Mouse (Mus musculus): ENCODE measurements around the gene Olfr312. TPM values are rescaled to one million over a fixed set of nuclear protein-coding genes. Genes with fewer than 3 reads are reported as not detected.
"Not testable (repeated sequence)": the region's sequence is repeated elsewhere in the genome, so short reads cannot be mapped to it uniquely, and the experiment has no call there.

Olfr312 gene
- polyA plus RNA-seq (2016; fragmentation: Nextera tagmentation; extraction: Ambion mirVana) = 0.10 and 0.12 TPM in 2 replicates

- not testable (repeated sequence) for H3K36me3 ChIP-seq; H3K4me3 ChIP-seq; H3K9me3 ChIP-seq (replicated peaks); H3K9ac ChIP-seq; H3K27me3 ChIP-seq (replicated peaks); H3K4me2 ChIP-seq; H3K4me1 ChIP-seq (replicated peaks); H3K27ac ChIP-seq (ENCODE audit: poor library complexity, severe bottlenecking); ATAC-seq (ENCODE audit: insufficient number of reproducible peaks, low FRiP score)
Measured at GRCm38 (mm10) chr11:58828937-58829336, at the start of gene Olfr312. Gene Olfr312, plus strand, starts transcription at chr11:58829237.

GRCm38 (mm10) chr11:58782480-58783089 lies 46.5 kb upstream of the Olfr312 start, which contains the start of gene Olfr314:
Gene Olfr314, plus strand, starts transcription at chr11:58782952.
- Histone ChIP-seq H3K9ac (no peak within 1 kb of the TSS), H3K4me1 (replicated peaks) (peaks cover 4% of the 10 kb centered on the region), H3K27me3 (replicated peaks) (no peaks in the 10 kb centered on the region), H3K4me3 (no peak within 1 kb of the TSS), H3K36me3 (no peaks in the 10 kb centered on the region), H3K9me3 (replicated peaks) (no peaks in the 10 kb centered on the region), H3K27ac (ENCODE audit: poor library complexity, severe bottlenecking) (no peak within 1 kb of the TSS), H3K4me2 (no peak within 1 kb of the TSS)
- 53% methylated on average over 6 of the region's 6 CpGs for WGBS
- no peak for ATAC-seq (ENCODE audit: insufficient number of reproducible peaks, low FRiP score)

- Histone ChIP-seq H3K9me3 (replicated peaks) (no peaks in the 10 kb centered on the region), H3K27me3 (replicated peaks) (no peaks in the 10 kb centered on the region), H3K36me3 (no peaks in the 10 kb centered on the region), H3K4me3 (no peak overlapping the region), H3K27ac (ENCODE audit: poor library complexity, severe bottlenecking) (no peak overlapping the region), H3K4me1 (replicated peaks) (peaks cover 4% of the 10 kb centered on the region), H3K9ac (no peak overlapping the region), H3K4me2 (no peak overlapping the region)
- WGBS = 54% methylated on average over 2 of the region's 2 CpGs
- ATAC-seq (ENCODE audit: insufficient number of reproducible peaks, low FRiP score) = no peak
Measured at GRCm38 (mm10) chr11:58784182-58784581, 44.9 kb upstream of the Olfr312 start.

- Histone ChIP-seq H3K27me3 (replicated peaks) (no peaks in the 10 kb centered on the region), H3K4me1 (replicated peaks) (peaks cover 2% of the 10 kb centered on the region), H3K27ac (ENCODE audit: poor library complexity, severe bottlenecking) (no peak overlapping the region), H3K9ac (no peak overlapping the region), H3K9me3 (replicated peaks) (no peaks in the 10 kb centered on the region), H3K36me3 (no peaks in the 10 kb centered on the region), H3K4me2 (no peak overlapping the region), H3K4me3 (no peak overlapping the region)
- ATAC-seq (ENCODE audit: insufficient number of reproducible peaks, low FRiP score) = no peak
- WGBS = 82% methylated on average over 10 of the region's 10 CpGs
Measured at GRCm38 (mm10) chr11:58787651-58788050, 41.4 kb upstream of the Olfr312 start.

- H3K9me3 ChIP-seq (replicated peaks) = no peaks in the 10 kb centered on the region
- no peaks in the 10 kb centered on the region for H3K36me3 ChIP-seq
- no peaks in the 10 kb centered on the region for H3K27me3 ChIP-seq (replicated peaks)
- 79% methylated on average over 8 of the region's 8 CpGs for WGBS
- H3K27ac ChIP-seq (ENCODE audit: poor library complexity, severe bottlenecking) = no peak overlapping the region
- H3K4me2 ChIP-seq = no peak overlapping the region
- no peak for ATAC-seq (ENCODE audit: insufficient number of reproducible peaks, low FRiP score)
- no peak overlapping the region for H3K9ac ChIP-seq
- H3K4me1 ChIP-seq (replicated peaks) = no peaks in the 10 kb centered on the region
- no peak overlapping the region for H3K4me3 ChIP-seq
Measured at GRCm38 (mm10) chr11:58788346-58788745, 40.7 kb upstream of the Olfr312 start.

GRCm38 (mm10) chr11:58789532-58789931 lies 39.5 kb upstream of the Olfr312 start:
- WGBS = 32% methylated on average over 3 of the region's 3 CpGs
- Histone ChIP-seq H3K27ac (ENCODE audit: poor library complexity, severe bottlenecking) (no peak overlapping the region), H3K4me2 (no peak overlapping the region), H3K4me3 (no peak overlapping the region), H3K4me1 (replicated peaks) (no peaks in the 10 kb centered on the region), H3K9me3 (replicated peaks) (no peaks in the 10 kb centered on the region), H3K9ac (no peak overlapping the region), H3K27me3 (replicated peaks) (no peaks in the 10 kb centered on the region), H3K36me3 (no peaks in the 10 kb centered on the region)
- ATAC-seq (ENCODE audit: insufficient number of reproducible peaks, low FRiP score) = no peak

GRCm38 (mm10) chr11:58790053-58790452 lies 39.0 kb upstream of the Olfr312 start:
- H3K27ac ChIP-seq (ENCODE audit: poor library complexity, severe bottlenecking) = no peak overlapping the region
- H3K27me3 ChIP-seq (replicated peaks) = no peaks in the 10 kb centered on the region
- H3K4me1 ChIP-seq (replicated peaks) = no peaks in the 10 kb centered on the region
- no peaks in the 10 kb centered on the region for H3K36me3 ChIP-seq
- H3K9me3 ChIP-seq (replicated peaks) = no peaks in the 10 kb centered on the region
- H3K9ac ChIP-seq = no peak overlapping the region
- no peak for ATAC-seq (ENCODE audit: insufficient number of reproducible peaks, low FRiP score)
- WGBS = 39% methylated on average over 2 of the region's 2 CpGs
- no peak overlapping the region for H3K4me2 ChIP-seq
- H3K4me3 ChIP-seq = no peak overlapping the region

GRCm38 (mm10) chr11:58790646-58791045 lies 38.4 kb upstream of the Olfr312 start:
- H3K4me1 ChIP-seq (replicated peaks) = no peaks in the 10 kb centered on the region
- H3K27ac ChIP-seq (ENCODE audit: poor library complexity, severe bottlenecking) = no peak overlapping the region
- no peak overlapping the region for H3K4me2 ChIP-seq
- no peak overlapping the region for H3K9ac ChIP-seq
- no peaks in the 10 kb centered on the region for H3K36me3 ChIP-seq
- 69% methylated on average over 6 of the region's 6 CpGs for WGBS
- no peaks in the 10 kb centered on the region for H3K27me3 ChIP-seq (replicated peaks)
- no peaks in the 10 kb centered on the region for H3K9me3 ChIP-seq (replicated peaks)
- ATAC-seq (ENCODE audit: insufficient number of reproducible peaks, low FRiP score) = no peak
- H3K4me3 ChIP-seq = no peak overlapping the region

GRCm38 (mm10) chr11:58795856-58796255 lies 33.2 kb upstream of the Olfr312 start:
- Histone ChIP-seq H3K4me3 (no peak overlapping the region), H3K4me2 (no peak overlapping the region), H3K27me3 (replicated peaks) (peaks cover 4% of the 10 kb centered on the region; the same call in 1 of the 2 replicates), H3K9ac (no peak overlapping the region), H3K36me3 (no peaks in the 10 kb centered on the region), H3K9me3 (replicated peaks) (no peaks in the 10 kb centered on the region), H3K4me1 (replicated peaks) (no peaks in the 10 kb centered on the region), H3K27ac (ENCODE audit: poor library complexity, severe bottlenecking) (no peak overlapping the region)
- ATAC-seq (ENCODE audit: insufficient number of reproducible peaks, low FRiP score) = no peak
- whole genome bisulfite sequencing = 79% methylated on average over 2 of the region's 2 CpGs

GRCm38 (mm10) chr11:58796850-58797249 lies 32.2 kb upstream of the Olfr312 start:
- no peaks in the 10 kb centered on the region for H3K36me3 ChIP-seq
- no peak overlapping the region for H3K4me3 ChIP-seq
- H3K4me2 ChIP-seq = no peak overlapping the region
- WGBS = 66% methylated on average over 7 of the region's 7 CpGs
- H3K9ac ChIP-seq = no peak overlapping the region
- H3K9me3 ChIP-seq (replicated peaks) = no peaks in the 10 kb centered on the region
- no peak overlapping the region for H3K27ac ChIP-seq (ENCODE audit: poor library complexity, severe bottlenecking)
- H3K27me3 ChIP-seq (replicated peaks) = peaks cover 4% of the 10 kb centered on the region; the same call in 1 of the 2 replicates
- ATAC-seq (ENCODE audit: insufficient number of reproducible peaks, low FRiP score) = no peak
- 0 out of 2 replicates have a peak, but pooled peaks cover 4% of the 10 kb centered on the region for H3K4me1 ChIP-seq (replicated peaks)

GRCm38 (mm10) chr11:58799747-58800146 lies 29.3 kb upstream of the Olfr312 start:
- Histone ChIP-seq H3K9ac (no peak overlapping the region), H3K27ac (ENCODE audit: poor library complexity, severe bottlenecking) (no peak overlapping the region), H3K4me1 (replicated peaks) (0 out of 2 replicates have a peak, but pooled peaks cover 10% of the 10 kb centered on the region), H3K9me3 (replicated peaks) (no peaks in the 10 kb centered on the region), H3K4me2 (no peak overlapping the region), H3K4me3 (no peak overlapping the region), H3K36me3 (no peaks in the 10 kb centered on the region), H3K27me3 (replicated peaks) (peaks cover 4% of the 10 kb centered on the region; the same call in 1 of the 2 replicates)
- ATAC-seq (ENCODE audit: insufficient number of reproducible peaks, low FRiP score) = no peak
- 72% methylated on average over 5 of the region's 5 CpGs for WGBS
